Mouse (Mus musculus) bone marrow, adult 2 months (tissue): ENCODE data around the gene Cnp. TPM values are rescaled to one million over a fixed set of nuclear protein-coding genes. Genes with fewer than 3 reads are reported as not detected.
"Not testable (repeated sequence)": the region's sequence is repeated elsewhere in the genome, so short reads cannot be mapped to it uniquely, and the experiment has no call there.

Experiments used
- H3K27ac ChIP-seq: fragments of 200-500 bp; 2 replicates; pipeline ENCODE4 v1.5.1; 2012; ENCODE audit warnings: low read depth, mild to moderate bottlenecking, control low read depth, inconsistent platforms, low read length; ENCODE audit not compliant: control insufficient read depth, poor library complexity, insufficient read depth
- H3K4me1 ChIP-seq: fragments of 200-500 bp; 2 replicates; pipeline ENCODE4 v1.6.1; 2011; ENCODE audit warnings: low read length; ENCODE audit not compliant: control insufficient read depth, insufficient read depth
- H3K4me3 ChIP-seq: fragments of 200-500 bp; replicated peaks from 2 replicates; pipeline ENCODE3; 2011; ENCODE audit warnings: mild to moderate bottlenecking, low read depth, low read length, control low read depth; ENCODE audit not compliant: control insufficient read depth
- CTCF ChIP-seq: fragments of 200-500 bp; IDR thresholded peaks from 2 replicates; pipeline ENCODE4 v1.5.1; 2011; ENCODE audit warnings: low read length, control low read depth; ENCODE audit not compliant: control insufficient read depth, insufficient read depth
- POLR2A ChIP-seq: fragments of 200-500 bp; IDR thresholded peaks from 2 replicates; pipeline ENCODE4 v1.6.1; 2011; ENCODE audit warnings: low read depth, mild to moderate bottlenecking, control low read depth, low read length, borderline replicate concordance; ENCODE audit not compliant: control insufficient read depth
- WGBS: fragments of 180-500 bp; shearing (Covaris S2); methylation state at CpG from one replicate; pipeline ENCODE4 v1.1.7; 2018; 5-methylcytosine and 5-hydroxymethylcytosine counted together
- polyA plus RNA-seq: library from polyadenylated mRNA; stranded (reverse); fragments of >200 nt; gene quantifications from 2 replicates; pipeline ENCODE4 v1.2.4, GENCODE M21; 2011; ENCODE audit warnings: low replicate concordance; ENCODE audit not compliant: missing spikeins, insufficient read depth, insufficient read length

The Cnp gene
- polyA plus RNA-seq: 25.0 and 35.7 TPM in 2 replicates

GRCm38 (mm10) chr11:100574708-100575483 is at the start of gene Cnp:
Gene Cnp, plus strand, starts transcription at chr11:100574904.
- TF ChIP-seq CTCF: 0 out of 2 replicates have a peak, but pooled peaks have one; percentile 13
- peak; percentile 75; the same call in 1 of the 2 replicates for TF ChIP-seq POLR2A
- Histone ChIP-seq H3K4me1 (peaks cover 2% of the 10 kb centered on the region), H3K4me3 (peak within 1 kb of the TSS; percentile 90), H3K27ac (peak within 1 kb of the TSS; percentile 93)
- WGBS: under 1% methylated on average over 47 of the region's 47 CpGs

- H3K27ac ChIP-seq: peak overlapping the region; percentile 53
- no peak overlapping the region for H3K4me3 ChIP-seq
- peaks cover 6% of the 10 kb centered on the region; the same call in 1 of the 2 replicates for H3K4me1 ChIP-seq
- TF ChIP-seq CTCF (no peak), POLR2A (no peak)
- WGBS: 36% methylated on average over 11 of the region's 11 CpGs
Measured at GRCm38 (mm10) chr11:100524987-100525630, 49.6 kb upstream of the Cnp start.

DNA sequence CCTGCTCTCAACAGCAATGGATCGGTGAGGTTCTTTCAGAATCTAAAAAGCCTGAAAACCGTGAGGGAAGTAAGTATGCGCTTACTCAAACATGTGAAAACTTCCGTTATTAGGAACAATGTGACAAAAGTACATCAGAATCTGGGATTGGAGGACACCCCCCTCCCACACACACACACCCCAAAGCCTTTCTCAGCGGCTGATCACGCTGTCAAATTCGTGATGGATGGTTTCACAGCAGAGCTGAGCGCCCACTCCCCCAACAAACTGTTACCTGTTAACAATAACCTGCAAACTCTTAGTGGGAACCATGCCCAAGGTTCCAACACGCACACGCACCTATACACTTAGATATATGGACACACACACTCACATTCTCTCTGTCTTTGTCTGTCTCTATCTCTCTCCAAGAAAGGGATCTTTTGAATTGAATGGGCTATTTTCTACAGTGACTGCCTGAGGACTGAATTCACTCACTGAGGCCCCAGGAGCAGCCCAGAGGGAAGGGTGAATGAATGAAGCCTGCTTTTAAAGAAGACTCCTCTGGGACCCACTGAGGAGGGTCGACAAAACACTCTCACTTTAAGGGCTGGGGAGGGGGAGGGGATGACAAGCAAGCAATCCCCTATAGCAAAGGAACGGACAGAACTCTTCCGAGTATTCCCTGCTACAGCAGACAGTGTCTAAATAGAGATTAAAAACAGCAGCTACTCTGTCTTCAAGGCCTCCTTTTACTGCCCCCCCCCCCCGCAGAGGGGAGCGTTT is 48.5 kb upstream of the Cnp start:
- no peak for TF ChIP-seq CTCF
- no peak for TF ChIP-seq POLR2A
- no peak overlapping the region for H3K4me3 ChIP-seq
- 58% methylated on average over 15 of the region's 15 CpGs for WGBS
- H3K4me1 ChIP-seq: peaks cover 6% of the 10 kb centered on the region; the same call in 1 of the 2 replicates
- no peak overlapping the region for H3K27ac ChIP-seq

- TF ChIP-seq CTCF (no peak), POLR2A (no peak)
- WGBS: under 1% methylated on average over 26 of the region's 26 CpGs
- H3K4me1 ChIP-seq: peaks cover 6% of the 10 kb centered on the region; the same call in 1 of the 2 replicates
- peak overlapping the region; percentile 97 for H3K4me3 ChIP-seq
- peak overlapping the region; percentile 89 for H3K27ac ChIP-seq
Measured at GRCm38 (mm10) chr11:100527066-100527457, 47.6 kb upstream of the Cnp start.

DNA sequence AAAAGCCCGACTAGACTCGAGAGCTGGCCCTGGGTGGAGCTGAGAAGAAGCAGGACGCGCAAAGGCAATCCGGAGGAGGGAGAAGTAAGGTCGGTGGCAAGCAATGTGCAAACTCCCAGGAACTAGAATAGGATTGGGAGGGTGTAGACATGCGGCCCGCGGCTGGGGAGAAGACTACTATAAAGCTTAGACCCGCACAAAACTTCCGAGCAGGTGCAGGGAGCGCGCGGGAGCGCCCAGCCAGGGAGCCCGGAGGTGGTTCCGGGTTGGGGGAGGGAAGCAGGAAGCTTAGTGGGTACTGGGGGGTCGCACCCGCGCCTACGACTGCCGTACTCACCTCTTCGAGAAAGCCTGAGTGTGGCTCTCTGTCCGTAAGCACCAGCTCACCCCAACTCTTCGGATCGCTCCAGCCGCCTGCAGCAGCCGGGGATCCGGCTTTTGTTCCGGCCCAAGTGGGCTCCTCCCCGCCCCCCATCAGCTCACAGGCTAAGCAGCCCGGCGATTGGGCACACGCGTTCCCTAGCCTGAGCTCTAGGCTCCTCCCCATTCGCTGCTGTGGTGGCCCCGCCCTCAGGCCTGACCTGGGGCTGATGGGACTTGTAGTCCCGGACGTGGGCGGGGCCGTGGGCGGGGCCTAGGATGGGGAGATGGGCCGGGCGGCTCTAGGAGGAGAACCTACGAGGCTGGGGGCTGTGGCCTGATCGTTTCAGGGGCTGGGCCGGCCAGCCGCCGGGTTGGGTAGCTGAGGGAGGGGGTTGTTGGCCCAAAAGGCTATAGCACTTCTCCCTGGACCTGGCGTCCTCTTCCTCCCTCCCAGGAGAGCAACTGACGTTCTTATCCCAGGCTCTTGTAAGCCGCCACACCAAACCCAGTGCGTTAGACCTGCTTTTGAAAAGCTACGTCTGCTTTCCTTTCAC is 47.0 kb upstream of the Cnp start, which contains the start of gene Acly:
Acly (minus strand) TSS at position 543 of the 917 bp plus-strand sequence.
- Histone ChIP-seq H3K27ac (peak within 1 kb of the TSS; percentile 89), H3K4me3 (peak within 1 kb of the TSS; percentile 97), H3K4me1 (peaks cover 6% of the 10 kb centered on the region; the same call in 1 of the 2 replicates)
- WGBS: under 1% methylated on average over 54 of the region's 54 CpGs
- TF ChIP-seq CTCF (0 out of 2 replicates have a peak, but pooled peaks have one; percentile 6), POLR2A (peak; percentile 96)

DNA sequence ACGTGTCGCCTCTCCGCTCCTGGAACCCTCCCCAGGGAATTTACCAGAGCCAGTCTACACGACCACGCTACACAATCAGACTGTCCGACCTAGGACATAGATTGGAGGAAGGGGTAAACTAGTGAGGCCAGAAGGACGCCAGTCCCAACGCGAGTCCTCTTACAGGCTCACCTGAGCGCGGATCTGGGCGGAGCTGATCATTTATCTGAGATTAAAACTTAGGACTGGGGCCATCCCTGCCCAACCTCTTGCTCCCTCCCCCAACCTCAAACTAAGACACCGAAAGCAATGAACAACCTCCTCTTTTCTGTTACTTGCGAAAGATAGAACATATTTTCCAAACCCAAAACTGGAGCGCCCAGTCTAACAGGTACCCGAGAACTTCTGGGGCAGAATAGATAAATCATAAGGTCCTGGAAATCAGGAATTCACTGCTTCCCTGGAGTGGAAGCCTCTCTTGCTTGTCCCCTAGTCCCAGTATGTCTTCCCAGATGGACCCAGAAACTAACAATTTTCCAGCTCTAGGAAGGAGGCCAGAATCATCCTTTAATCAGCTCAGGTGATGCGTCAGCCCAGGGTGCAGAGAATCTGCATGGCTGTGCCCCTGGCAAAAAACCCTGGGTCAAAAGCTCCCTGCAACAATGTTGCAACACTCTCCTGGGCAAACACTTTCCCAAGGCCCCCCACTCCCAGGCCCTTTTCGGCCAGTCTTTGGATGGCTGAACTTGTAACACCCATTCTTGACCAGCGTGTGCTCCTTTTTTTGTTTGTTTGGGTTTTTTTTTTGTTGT is 46.1 kb upstream of the Cnp start:
- H3K4me1 ChIP-seq: peaks cover 6% of the 10 kb centered on the region; the same call in 1 of the 2 replicates
- TF ChIP-seq CTCF (no peak), POLR2A (no peak)
- WGBS: 31% methylated on average over 19 of the region's 19 CpGs
- H3K4me3 ChIP-seq: peak overlapping the region; percentile 71
- peak overlapping the region; percentile 55; the same call in 1 of the 2 replicates for H3K27ac ChIP-seq

- 86% methylated on average over 6 of the region's 6 CpGs for WGBS
- Histone ChIP-seq H3K4me1 (no peaks in the 10 kb centered on the region), H3K4me3 (no peak overlapping the region), H3K27ac (no peak overlapping the region)
- TF ChIP-seq POLR2A (no peak), CTCF (no peak)
Measured at GRCm38 (mm10) chr11:100533871-100534270, 40.8 kb upstream of the Cnp start.

GRCm38 (mm10) chr11:100534411-100534810 is 40.3 kb upstream of the Cnp start:
- 84% methylated on average over 2 of the region's 2 CpGs for WGBS
- H3K27ac ChIP-seq, H3K4me1 ChIP-seq, H3K4me3 ChIP-seq: not testable (repeated sequence)

DNA sequence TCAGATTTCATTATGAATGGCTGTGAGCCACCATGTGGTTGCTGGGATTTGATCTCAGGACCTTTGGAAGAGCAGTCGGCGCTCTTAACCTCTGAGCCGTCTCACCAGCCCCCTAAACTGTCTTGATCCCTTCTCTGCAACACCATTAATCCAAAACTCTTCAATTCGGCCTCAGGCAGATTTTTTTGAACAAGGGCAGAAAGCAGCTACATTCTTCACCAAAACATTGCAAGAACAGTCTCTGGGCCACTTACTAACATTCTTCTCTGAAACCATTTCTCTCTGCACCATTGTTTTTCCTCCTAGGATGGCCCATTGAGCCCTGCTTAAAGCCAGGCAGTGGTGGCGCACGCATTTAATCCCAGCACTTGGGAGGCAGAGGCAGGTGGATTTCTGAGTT is 39.9 kb upstream of the Cnp start:
- H3K4me3 ChIP-seq, H3K27ac ChIP-seq, H3K4me1 ChIP-seq: not testable (repeated sequence)
- 85% methylated on average over 6 of the region's 6 CpGs for WGBS
